Mouse (Mus musculus) bone marrow, adult 2 months (tissue): ENCODE results near the gene Abcg5.

Experiments used
- CTCF ChIP-seq: fragments of 200-500 bp; IDR thresholded peaks from 2 replicates; pipeline ENCODE4 v1.5.1; 2011; ENCODE audit warnings: low read length, control low read depth; ENCODE audit not compliant: control insufficient read depth, insufficient read depth
- POLR2A ChIP-seq: fragments of 200-500 bp; IDR thresholded peaks from 2 replicates; pipeline ENCODE4 v1.6.1; 2011; ENCODE audit warnings: low read depth, mild to moderate bottlenecking, control low read depth, low read length, borderline replicate concordance; ENCODE audit not compliant: control insufficient read depth

DNA sequence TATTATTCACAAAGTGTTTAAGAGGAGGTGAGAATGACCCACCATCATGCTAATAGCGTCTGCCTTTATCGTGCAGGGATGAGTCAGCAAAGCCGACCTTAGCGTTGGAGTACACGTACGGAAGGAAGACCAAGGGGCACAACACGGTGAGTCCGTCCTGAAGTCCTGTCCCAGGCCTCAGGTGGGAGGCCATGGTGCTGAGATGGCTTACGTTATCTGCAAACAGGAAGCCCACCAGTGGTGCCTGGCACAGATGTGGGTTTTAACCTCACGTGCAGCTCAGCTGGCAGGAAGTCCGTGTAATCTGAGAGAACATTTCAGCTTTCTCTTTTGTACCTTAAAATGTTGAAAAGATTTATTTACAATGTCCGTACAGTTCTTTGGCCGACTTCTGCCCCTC is 49.4 kb downstream of the Abcg5 start:
- TF ChIP-seq CTCF: no peak
- TF ChIP-seq POLR2A: no peak
